Mouse (Mus musculus): Measurements from ENCODE around the gene 1110002E22Rik. TPM values are rescaled to one million over a fixed set of nuclear protein-coding genes. Genes with fewer than 3 reads are reported as not detected.

Gene 1110002E22Rik
- total RNA-seq (2023), result not detected

GRCm38 (mm10) chr3:138064732-138065645, at the start of gene 1110002E22Rik:
1110002E22Rik (plus strand) TSS chr3:138065052.

GRCm38 (mm10) chr3:138067288-138067687, 2.4 kb downstream of the 1110002E22Rik start, which contains the start of gene Gm5105:
Gm5105 (minus strand) TSS chr3:138067388.

Other genes with a start within 250 kb of the 1110002E22Rik start
- gene H2afz, start 200.6 kb upstream of the 1110002E22Rik start, total RNA-seq (2023), result 100 to 1,000 TPM; 181 to 189 TPM
- 1 to 10 TPM; 6.8 to 7.6 TPM for gene Dnajb14, start 197.4 kb upstream of the 1110002E22Rik start, total RNA-seq (2023)
- gene Lamtor3, start 146.5 kb upstream of the 1110002E22Rik start, total RNA-seq (2023), result 10 to 100 TPM; 54.7 to 58.1 TPM
- gene Dapp1, start 83.5 kb upstream of the 1110002E22Rik start, total RNA-seq (2023), result 10 to 100 TPM; 36.1 to 39.7 TPM
- gene Gm5105, start 2.3 kb downstream of the 1110002E22Rik start, total RNA-seq (2023), result not detected
- 10 to 100 TPM; 10.4 to 12.6 TPM for gene Trmt10a, start 78.4 kb downstream of the 1110002E22Rik start, total RNA-seq (2023)
- 1 to 10 TPM; 1.9 to 2.5 TPM for gene Mttp, start 79.9 kb downstream of the 1110002E22Rik start, total RNA-seq (2023)
- gene 4930579F01Rik, start 128.8 kb downstream of the 1110002E22Rik start, total RNA-seq (2023), result not detected
- not detected for gene Adh7, start 152.7 kb downstream of the 1110002E22Rik start, total RNA-seq (2023)
- gene Adh1, start 195.9 kb downstream of the 1110002E22Rik start, total RNA-seq (2023), result 1 to 10 TPM; 4.7 to 7.6 TPM
- not detected for gene Adh6a, start 248.2 kb downstream of the 1110002E22Rik start, total RNA-seq (2023)